ENCODE assay signal across 9 mouse cellular contexts in genomic region chrX:103621799-103622198, GRCm38 (mm10). TPM values are rescaled to one million over a fixed set of nuclear protein-coding genes. Genes with fewer than 3 reads are reported as not detected.
DNase-seq lines count a peak whose midpoint lies in the region; ATAC-seq and TF ChIP-seq lines count a peak whose summit lies in the region.
"Had no signal": no experiment of that assay in that cellular context is flagged by ENCODE, and none has a peak within 500 bp of the region (broad histone marks: within the 10 kb centered on the region; RNA-seq: fewer than 3 reads in every experiment).

No protein-coding gene starts in this region.

- peaks cover 40% of the 10 kb centered on the region for H3K79me3 ChIP-seq in C2C12 (ENCODE audit: low read depth)

- H3K27ac ChIP-seq in gastrocnemius, adult 2 months: peak overlapping the region; percentile 90
- peak overlapping the region; percentile 97 for H3K27ac ChIP-seq in embryonic facial prominence, embryonic 14.5 days (replicated peaks; ENCODE audit: low read depth, low read length)
- peak overlapping the region; percentile 95 for H3K27ac ChIP-seq in intestine, embryonic 16.5 days (ENCODE audit: low read length)
- H3K27ac ChIP-seq in midbrain, embryonic 10.5 days (replicated peaks): peak overlapping the region; percentile 90

- WGBS in embryonic facial prominence, embryonic 14.5 days: 2% methylated on average over 8 of the region's 8 CpGs
- WGBS in intestine, embryonic 16.5 days: 3% methylated on average over 8 of the region's 8 CpGs
- WGBS in midbrain, embryonic 10.5 days: 9% methylated on average over 8 of the region's 8 CpGs

- no peaks in the 10 kb centered on the region for H3K9me3 ChIP-seq in embryonic facial prominence, embryonic 14.5 days (ENCODE audit: control insufficient read depth, low read length)
- no peaks in the 10 kb centered on the region for H3K9me3 ChIP-seq in intestine, embryonic 16.5 days (ENCODE audit: control insufficient read depth, low read length)
- no peaks in the 10 kb centered on the region for H3K9me3 ChIP-seq in midbrain, embryonic 10.5 days (replicated peaks)

- peak; percentile 9 for ATAC-seq in embryonic facial prominence, embryonic 14.5 days (ENCODE audit: low read depth)
- ATAC-seq in intestine, embryonic 16.5 days: peak; percentile 36

- H3ac ChIP-seq in C2C12 (ENCODE audit: control insufficient read depth, insufficient read length, low read depth): peak overlapping the region; percentile 73

- intact Hi-C loops in gastrocnemius, adult 2 months (cut with DNase I): loop anchor here (10.0 kb wide), 1 partner anchor 313 kb away; no protein-coding TSS in a partner anchor

- no peak for TF ChIP-seq CTCF in gastrocnemius, adult 2 months (IDR thresholded peaks at IDR 0.05)
- TF ChIP-seq CTCF in C2C12 (IDR thresholded peaks at IDR 0.05; ENCODE audit: control insufficient read depth, insufficient read depth, insufficient read length): no peak

- DNase-seq in gastrocnemius, adult 2 months: peak; percentile 19
- DNase-seq in gastrocnemius, postnatal 10 days: no peak
- peak; percentile 16 for DNase-seq in embryonic facial prominence, embryonic 14.5 days (ENCODE audit: low spot score)
- DNase-seq in midbrain, embryonic 10.5 days (ENCODE audit: low spot score): no peak
- peak; percentile 22 to 30 for DNase-seq in thymus, postnatal 36 days
- DNase-seq in adipocyte (ENCODE audit: low spot score): no peak

- H3K9ac ChIP-seq in embryonic facial prominence, embryonic 14.5 days (ENCODE audit: low read depth, low read length): peak overlapping the region; percentile 81
- H3K9ac ChIP-seq in intestine, embryonic 16.5 days (ENCODE audit: low read depth, low read length): peak overlapping the region; percentile 75

- H3K4me2 ChIP-seq in embryonic facial prominence, embryonic 14.5 days (ENCODE audit: low read depth, low read length): peak overlapping the region; percentile 81
- H3K4me2 ChIP-seq in intestine, embryonic 16.5 days (ENCODE audit: low read depth, low read length): peak overlapping the region; percentile 74

- H3K79me2 ChIP-seq in C2C12 (ENCODE audit: control insufficient read depth, insufficient read depth): peaks cover 57% of the 10 kb centered on the region

- no peaks in the 10 kb centered on the region for H3K27me3 ChIP-seq in C2C12 (ENCODE audit: control insufficient read depth, insufficient read depth, insufficient read length)
- H3K27me3 ChIP-seq in embryonic facial prominence, embryonic 14.5 days (replicated peaks; ENCODE audit: control insufficient read depth, insufficient read depth, low read length): no peaks in the 10 kb centered on the region
- no peaks in the 10 kb centered on the region for H3K27me3 ChIP-seq in intestine, embryonic 16.5 days (replicated peaks; ENCODE audit: control insufficient read depth, insufficient read depth, low read length)
- H3K27me3 ChIP-seq in midbrain, embryonic 10.5 days (ENCODE audit: low read depth, poor library complexity, severe bottlenecking): peaks cover 15% of the 10 kb centered on the region

- peak overlapping the region; percentile 73 for H3K4me3 ChIP-seq in gastrocnemius, adult 2 months
- H3K4me3 ChIP-seq in C2C12 (ENCODE audit: insufficient read depth, poor library complexity, severe bottlenecking): peak overlapping the region; percentile 15
- H3K4me3 ChIP-seq in embryonic facial prominence, embryonic 14.5 days (ENCODE audit: low read depth, low read length): peak overlapping the region; percentile 53
- H3K4me3 ChIP-seq in intestine, embryonic 16.5 days (ENCODE audit: low read length): peak overlapping the region; percentile 47
- peak overlapping the region; percentile 52 for H3K4me3 ChIP-seq in midbrain, embryonic 10.5 days

- peaks cover 14% of the 10 kb centered on the region; the same call in 1 of the 2 replicates for H3K4me1 ChIP-seq in embryonic facial prominence, embryonic 14.5 days (ENCODE audit: control insufficient read depth, insufficient read depth, low read length)
- no peaks in the 10 kb centered on the region for H3K4me1 ChIP-seq in intestine, embryonic 16.5 days (ENCODE audit: control insufficient read depth, insufficient read depth, low read length)
- H3K4me1 ChIP-seq in midbrain, embryonic 10.5 days: peaks cover 25% of the 10 kb centered on the region

- H3K36me3 ChIP-seq in C2C12 (ENCODE audit: control insufficient read depth, insufficient read depth): no peaks in the 10 kb centered on the region
- no peaks in the 10 kb centered on the region for H3K36me3 ChIP-seq in embryonic facial prominence, embryonic 14.5 days (ENCODE audit: control insufficient read depth, insufficient read depth, low read length)
- H3K36me3 ChIP-seq in intestine, embryonic 16.5 days (ENCODE audit: control insufficient read depth, insufficient read depth, low read length): no peaks in the 10 kb centered on the region
- no peaks in the 10 kb centered on the region for H3K36me3 ChIP-seq in midbrain, embryonic 10.5 days

TF ChIP-seq in C2C12, 6 proteins besides CTCF, POLR2A, EP300 and RAD21:
- TF ChIP-seq CEBPB (IDR thresholded peaks at IDR 0.05; ENCODE audit: low read depth) (no peak), USF1 (IDR thresholded peaks at IDR 0.05; ENCODE audit: low read depth) (no peak), MYOG (IDR thresholded peaks at IDR 0.05; ENCODE audit: control insufficient read depth, extremely low read depth, insufficient read length) (no peak), MAX (IDR thresholded peaks at IDR 0.05) (no peak), FOSL1 (IDR thresholded peaks at IDR 0.05; ENCODE audit: insufficient read depth, low read length, poor library complexity, severe bottlenecking) (no peak), MYOD1 (IDR thresholded peaks at IDR 0.05; ENCODE audit: control insufficient read depth, insufficient read length, low read depth) (no peak)

RNA-seq across cellular contexts. Expression of gene Zcchc13, which starts 8.6 kb away (rescaled TPM):
- not detected for total RNA-seq in gastrocnemius, adult 2 months (2021)
- not detected for total RNA-seq in gastrocnemius, postnatal 10 days (2021)
- not detected for polyA plus RNA-seq in C2C12 (2012; fragmentation: generic; extraction: Trizol)
- not detected in 2 replicates for polyA plus RNA-seq in embryonic facial prominence, embryonic 14.5 days (2014; fragmentation: Nextera tagmentation; extraction: Ambion mirVana)
- not detected in 2 replicates for polyA plus RNA-seq in intestine, embryonic 16.5 days (2015; fragmentation: Nextera tagmentation; extraction: Ambion mirVana)
- not detected in 2 replicates for polyA plus RNA-seq in midbrain, embryonic 10.5 days (2016; fragmentation: Nextera tagmentation; extraction: Ambion mirVana)
- total RNA-seq: heart, postnatal 14 days had no signal

Comparison
In these comparisons a context has a peak if more than half of its experiments do, and no peak if none do; other contexts are left out.
1. DNase-seq: peak in gastrocnemius, adult 2 months (single experiment), embryonic facial prominence, embryonic 14.5 days (single experiment) and thymus, postnatal 36 days (2 of 2); none in gastrocnemius, postnatal 10 days (single experiment), midbrain, embryonic 10.5 days (single experiment) and adipocyte (single experiment).
2. H3K4me3 ChIP-seq: peak in every context shown above with its lines; median percentile 73 in gastrocnemius, adult 2 months; 53 in embryonic facial prominence, embryonic 14.5 days; 52 in midbrain, embryonic 10.5 days; 47 in intestine, embryonic 16.5 days; 15 in C2C12.
3. Peak in every context shown above with its lines, with median percentiles within 50 percentile points of each other: H3K27ac ChIP-seq.